Mouse (Mus musculus): ENCODE measurements at regions not wholly inside any gene's neighbourhood (a gene's known extent, or its start where the extent isn't known, plus 50 kb on each side); places are given as distances from the start of the nearest gene placed in this dataset.

DNA sequence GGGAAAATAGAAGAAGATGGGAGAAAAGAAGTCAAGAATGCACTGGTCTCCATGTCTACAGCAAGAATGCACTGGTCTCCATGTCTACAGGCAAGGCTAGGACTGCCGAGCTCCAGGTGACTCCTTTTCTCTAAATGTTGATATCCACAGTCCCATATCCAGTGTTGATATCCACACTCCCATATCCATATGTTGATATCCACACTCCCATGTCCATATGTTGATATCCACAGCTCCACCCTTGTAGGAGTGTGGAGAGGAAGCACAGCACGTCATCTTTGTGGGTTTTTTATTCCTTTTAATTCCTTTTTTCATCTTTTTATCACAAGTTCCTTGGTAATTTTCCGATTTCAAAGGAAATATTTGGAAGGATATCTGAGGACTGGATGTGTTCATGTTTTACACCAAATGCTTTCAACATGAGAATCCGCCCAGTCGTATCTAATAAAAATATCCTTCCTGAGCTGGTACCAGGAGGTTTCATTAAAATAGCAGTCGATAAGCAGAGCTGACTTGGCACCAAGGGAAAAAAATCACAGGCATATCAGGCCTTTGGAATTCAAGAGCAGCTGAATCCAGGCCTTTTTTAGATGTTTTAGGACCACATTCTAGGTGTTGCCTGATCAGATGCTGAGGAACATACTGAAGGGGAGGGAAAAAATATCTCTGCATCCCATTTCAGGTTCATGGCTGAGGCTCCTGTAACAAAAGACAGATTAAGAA is 653.7 kb upstream of the Cdh11 start:
- Histone ChIP-seq H3K4me1 (replicated peaks; ENCODE audit: control insufficient read depth, insufficient read depth, low read length) (no peaks in the 10 kb centered on the region), H3K27me3 (replicated peaks; ENCODE audit: control insufficient read depth, insufficient read depth, low read length) (no peaks in the 10 kb centered on the region), H3K27ac (ENCODE audit: low read depth, low read length) (no peak overlapping the region), H3K9ac (ENCODE audit: low read depth, low read length) (no peak overlapping the region), H3K9me3 (ENCODE audit: control insufficient read depth) (no peaks in the 10 kb centered on the region), H3K4me2 (replicated peaks; ENCODE audit: low read depth) (no peak overlapping the region), H3K36me3 (ENCODE audit: control insufficient read depth, insufficient read depth) (no peaks in the 10 kb centered on the region), H3K4me3 (ENCODE audit: low read depth, low read length) (no peak overlapping the region)
- WGBS, result 87% methylated on average over 6 of the region's 6 CpGs
- no peak for ATAC-seq
- TF ChIP-seq CTCF (IDR thresholded peaks at IDR 0.05; ENCODE audit: low read depth), result no peak

DNA sequence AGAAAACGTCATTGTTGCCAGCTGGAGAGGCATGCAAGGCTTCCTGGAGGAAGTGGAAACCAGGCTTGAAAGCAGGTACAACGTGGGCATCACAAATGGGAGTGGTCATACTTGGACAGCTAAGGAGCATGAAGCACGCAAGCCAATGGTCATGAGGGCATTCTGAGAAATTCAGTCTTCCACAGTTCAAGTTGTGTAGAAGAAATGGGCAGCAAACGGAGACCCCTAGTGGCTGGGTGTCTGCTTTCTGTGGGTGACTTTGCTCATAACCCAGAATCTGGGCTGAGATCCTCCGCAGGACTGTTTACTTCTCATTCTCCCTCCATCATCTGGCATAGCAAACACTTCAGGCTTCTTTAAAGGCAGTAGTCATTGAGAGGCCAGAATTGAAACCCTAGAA is 655.7 kb upstream of the Cdh11 start:
- TF ChIP-seq CTCF (IDR thresholded peaks at IDR 0.05; ENCODE audit: low read depth), result peak; percentile 72
- no peak overlapping the region for H3K4me3 ChIP-seq (ENCODE audit: low read depth, low read length)
- H3K9me3 ChIP-seq (ENCODE audit: control insufficient read depth), result no peaks in the 10 kb centered on the region
- no peak for ATAC-seq
- H3K9ac ChIP-seq (ENCODE audit: low read depth, low read length), result no peak overlapping the region
- H3K36me3 ChIP-seq (ENCODE audit: control insufficient read depth, insufficient read depth), result no peaks in the 10 kb centered on the region
- H3K27ac ChIP-seq (ENCODE audit: low read depth, low read length), result no peak overlapping the region
- H3K4me1 ChIP-seq (replicated peaks; ENCODE audit: control insufficient read depth, insufficient read depth, low read length), result no peaks in the 10 kb centered on the region
- H3K27me3 ChIP-seq (replicated peaks; ENCODE audit: control insufficient read depth, insufficient read depth, low read length), result no peaks in the 10 kb centered on the region
- 58% methylated on average over 5 of the region's 5 CpGs for WGBS
- no peak overlapping the region for H3K4me2 ChIP-seq (replicated peaks; ENCODE audit: low read depth)

DNA sequence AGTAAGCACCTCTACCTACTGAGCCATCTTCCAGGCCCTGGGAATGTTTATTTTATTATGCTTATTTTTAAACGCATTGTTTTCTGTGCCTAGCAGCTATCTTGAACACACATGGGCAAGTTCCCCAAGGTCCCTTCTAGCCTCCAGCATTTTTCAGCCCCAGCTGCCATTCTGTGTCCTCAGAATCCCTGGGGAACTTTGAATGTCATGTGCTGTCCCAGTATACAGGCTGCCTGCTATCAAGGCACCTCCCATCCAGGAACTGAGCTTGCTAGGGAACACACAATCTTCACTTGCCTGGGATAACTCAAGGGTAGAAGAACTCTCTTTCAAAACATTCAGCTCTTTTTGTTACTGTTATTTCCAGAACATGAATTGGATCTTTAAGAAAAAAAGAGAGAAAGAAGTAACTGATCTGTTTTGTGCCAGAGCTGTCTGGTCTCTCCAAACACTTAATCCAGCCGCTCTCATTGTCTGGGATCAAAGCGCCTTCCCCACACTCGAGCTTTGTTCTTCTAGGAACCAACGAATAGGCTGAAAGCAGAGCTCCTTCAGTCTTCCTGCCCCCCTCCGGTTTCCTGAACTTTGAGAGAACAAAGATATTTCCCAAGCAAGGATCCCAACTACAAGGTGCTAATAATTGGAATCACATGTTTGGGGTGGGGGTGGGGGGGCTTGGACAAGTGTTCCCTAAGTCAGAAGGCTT is 657.1 kb upstream of the Cdh11 start:
- no peak overlapping the region for H3K4me2 ChIP-seq (replicated peaks; ENCODE audit: low read depth)
- H3K9me3 ChIP-seq (ENCODE audit: control insufficient read depth), result no peaks in the 10 kb centered on the region
- H3K27me3 ChIP-seq (replicated peaks; ENCODE audit: control insufficient read depth, insufficient read depth, low read length), result no peaks in the 10 kb centered on the region
- 34% methylated on average over 6 of the region's 6 CpGs for WGBS
- H3K4me3 ChIP-seq (ENCODE audit: low read depth, low read length), result no peak overlapping the region
- no peaks in the 10 kb centered on the region for H3K4me1 ChIP-seq (replicated peaks; ENCODE audit: control insufficient read depth, insufficient read depth, low read length)
- no peaks in the 10 kb centered on the region for H3K36me3 ChIP-seq (ENCODE audit: control insufficient read depth, insufficient read depth)
- no peak for ATAC-seq
- TF ChIP-seq CTCF (IDR thresholded peaks at IDR 0.05; ENCODE audit: low read depth), result no peak
- no peak overlapping the region for H3K27ac ChIP-seq (ENCODE audit: low read depth, low read length)
- H3K9ac ChIP-seq (ENCODE audit: low read depth, low read length), result no peak overlapping the region

DNA sequence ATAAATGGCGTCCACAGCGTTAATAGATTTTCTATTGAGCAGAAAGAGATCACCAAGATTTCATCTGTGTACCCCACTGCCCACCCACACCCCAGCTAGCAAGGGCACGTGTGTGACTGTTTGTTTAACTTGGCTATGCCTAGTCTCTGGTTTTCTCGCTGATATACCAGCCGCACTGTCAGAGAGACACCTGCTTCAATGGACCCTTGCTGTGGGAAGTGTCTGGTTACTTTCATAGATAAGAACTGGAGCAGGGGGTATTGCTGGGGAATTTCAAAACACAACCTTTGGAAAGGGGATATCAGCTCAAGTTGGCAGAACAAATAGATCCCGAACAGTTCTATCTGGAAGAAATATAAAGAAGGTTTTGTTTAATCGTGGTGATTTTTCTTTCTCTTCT is 656.8 kb upstream of the Cdh5 start:
- Histone ChIP-seq H3K4me3 (ENCODE audit: low read depth, low read length) (no peak overlapping the region), H3K27ac (ENCODE audit: low read depth, low read length) (no peak overlapping the region), H3K4me2 (replicated peaks; ENCODE audit: low read depth) (no peak overlapping the region), H3K4me1 (replicated peaks; ENCODE audit: control insufficient read depth, insufficient read depth, low read length) (no peaks in the 10 kb centered on the region), H3K27me3 (replicated peaks; ENCODE audit: control insufficient read depth, insufficient read depth, low read length) (no peaks in the 10 kb centered on the region), H3K36me3 (ENCODE audit: control insufficient read depth, insufficient read depth) (no peaks in the 10 kb centered on the region), H3K9me3 (ENCODE audit: control insufficient read depth) (no peaks in the 10 kb centered on the region), H3K9ac (ENCODE audit: low read depth, low read length) (no peak overlapping the region)
- no peak for TF ChIP-seq CTCF (IDR thresholded peaks at IDR 0.05; ENCODE audit: low read depth)
- no peak for ATAC-seq
- WGBS, result 41% methylated on average over 7 of the region's 7 CpGs

DNA sequence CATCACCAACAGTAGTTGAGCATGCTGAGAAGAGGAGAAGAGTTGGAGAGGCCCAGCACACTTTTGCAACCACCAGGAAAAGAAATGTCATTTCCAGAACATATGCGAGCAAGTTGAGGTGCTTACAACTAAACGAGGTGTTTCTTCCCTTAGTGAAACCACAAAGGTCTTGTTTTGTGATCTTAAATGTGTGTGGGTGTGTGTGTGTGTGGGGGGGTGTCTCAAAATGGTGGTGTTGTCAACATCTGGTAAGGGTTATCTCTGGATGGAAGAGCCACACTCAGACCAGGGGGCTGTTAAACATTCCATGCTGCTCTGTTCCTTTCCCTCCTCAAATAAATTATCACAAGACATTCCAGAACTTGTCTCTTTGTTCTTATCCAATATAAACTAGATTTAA is 656.0 kb upstream of the Cdh5 start:
- no peaks in the 10 kb centered on the region for H3K9me3 ChIP-seq (ENCODE audit: control insufficient read depth)
- no peaks in the 10 kb centered on the region for H3K36me3 ChIP-seq (ENCODE audit: control insufficient read depth, insufficient read depth)
- ATAC-seq, result no peak
- no peak overlapping the region for H3K27ac ChIP-seq (ENCODE audit: low read depth, low read length)
- no peak for TF ChIP-seq CTCF (IDR thresholded peaks at IDR 0.05; ENCODE audit: low read depth)
- no peaks in the 10 kb centered on the region for H3K4me1 ChIP-seq (replicated peaks; ENCODE audit: control insufficient read depth, insufficient read depth, low read length)
- H3K4me3 ChIP-seq (ENCODE audit: low read depth, low read length), result no peak overlapping the region
- H3K4me2 ChIP-seq (replicated peaks; ENCODE audit: low read depth), result no peak overlapping the region
- no peak overlapping the region for H3K9ac ChIP-seq (ENCODE audit: low read depth, low read length)
- WGBS, result 77% methylated on average over 2 of the region's 2 CpGs
- H3K27me3 ChIP-seq (replicated peaks; ENCODE audit: control insufficient read depth, insufficient read depth, low read length), result no peaks in the 10 kb centered on the region

DNA sequence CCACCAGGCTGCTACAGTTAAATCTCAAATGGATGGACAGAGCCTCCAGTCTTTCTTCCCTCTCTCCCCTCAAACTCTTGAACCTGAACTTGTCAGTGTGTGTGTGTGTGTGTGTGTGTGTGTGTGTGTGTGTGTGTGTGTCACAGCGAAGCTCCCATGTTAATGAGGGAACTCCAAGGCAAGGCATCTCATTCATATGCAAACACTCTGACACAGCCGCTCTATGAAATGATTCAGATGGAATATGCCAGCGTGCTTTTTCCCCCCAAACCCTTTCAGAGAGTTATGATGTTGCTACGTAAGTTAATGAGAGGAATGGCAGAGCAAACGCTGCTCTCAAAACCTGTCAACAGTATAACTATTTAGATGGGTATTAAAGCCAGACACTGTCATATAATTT is 653.5 kb upstream of the Cdh5 start:
- no peaks in the 10 kb centered on the region for H3K27me3 ChIP-seq (replicated peaks; ENCODE audit: control insufficient read depth, insufficient read depth, low read length)
- no peak for TF ChIP-seq CTCF (IDR thresholded peaks at IDR 0.05; ENCODE audit: low read depth)
- ATAC-seq, result no peak
- no peak overlapping the region for H3K4me3 ChIP-seq (ENCODE audit: low read depth, low read length)
- no peak overlapping the region for H3K4me2 ChIP-seq (replicated peaks; ENCODE audit: low read depth)
- H3K9ac ChIP-seq (ENCODE audit: low read depth, low read length), result no peak overlapping the region
- no peaks in the 10 kb centered on the region for H3K9me3 ChIP-seq (ENCODE audit: control insufficient read depth)
- no peak overlapping the region for H3K27ac ChIP-seq (ENCODE audit: low read depth, low read length)
- WGBS, result 74% methylated on average over 5 of the region's 5 CpGs
- no peaks in the 10 kb centered on the region for H3K36me3 ChIP-seq (ENCODE audit: control insufficient read depth, insufficient read depth)
- H3K4me1 ChIP-seq (replicated peaks; ENCODE audit: control insufficient read depth, insufficient read depth, low read length), result 0 out of 2 replicates have a peak, but pooled peaks cover 4% of the 10 kb centered on the region

Data from intestine, postnatal 0 days (tissue).